28 mouse cellular contexts compared by ENCODE assay signal in the genomic region with DNA sequence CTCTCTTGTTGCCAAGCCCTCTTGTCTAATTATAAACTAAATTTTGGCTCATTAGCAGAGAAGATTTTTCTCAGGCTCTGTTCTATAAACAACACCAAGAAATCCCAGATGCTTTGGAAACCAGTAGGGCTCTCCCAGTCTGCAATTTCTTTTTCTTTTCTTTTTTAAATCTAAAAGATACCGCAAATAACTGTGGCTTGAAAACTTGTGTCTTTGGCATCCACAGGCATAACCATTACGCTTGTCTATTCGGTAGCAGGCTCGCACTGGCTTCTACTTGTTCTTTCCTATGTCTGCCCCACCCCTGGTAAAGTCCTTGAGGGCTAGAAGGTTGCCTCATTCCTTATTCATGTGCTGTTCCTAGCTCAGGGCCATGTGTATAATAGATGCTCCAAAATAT. TPM values are rescaled to one million over a fixed set of nuclear protein-coding genes. Genes with fewer than 3 reads are reported as not detected.
DNase-seq lines count a peak whose midpoint lies in the region; ATAC-seq and TF ChIP-seq lines count a peak whose summit lies in the region.
"Had no signal": no experiment of that assay in that cellular context is flagged by ENCODE, and none has a peak within 500 bp of the region (broad histone marks: within the 10 kb centered on the region; RNA-seq: fewer than 3 reads in every experiment).

No protein-coding gene starts in this region.

- TF ChIP-seq POLR2A in heart, adult 2 months (IDR thresholded peaks at IDR 0.05; ENCODE audit: insufficient read depth, low read depth, low read length): no peak

- no peak overlapping the region for H3K9ac ChIP-seq in heart, adult 2 months (ENCODE audit: low read depth, low read length)
- H3K9ac ChIP-seq in midbrain, embryonic 14.5 days (replicated peaks; ENCODE audit: low read length): no peak overlapping the region
- H3K9ac ChIP-seq: limb, embryonic 15.5 days; liver, embryonic 15.5 days had no signal

- no peaks in the 10 kb centered on the region for H3K27me3 ChIP-seq in heart, adult 2 months (ENCODE audit: control insufficient read depth, insufficient read depth, low read length)
- H3K27me3 ChIP-seq in midbrain, embryonic 14.5 days (ENCODE audit: control insufficient read depth, insufficient read depth, low read length): no peaks in the 10 kb centered on the region
- H3K27me3 ChIP-seq: CH12.LX; limb, embryonic 15.5 days; liver, embryonic 15.5 days had no signal

- 70% methylated on average over 4 of the region's 4 CpGs for WGBS in heart, adult 2 months
- 84% methylated on average over 4 of the region's 4 CpGs for WGBS in midbrain, embryonic 14.5 days

- peak; percentile 16 for DNase-seq in adrenal gland, postnatal 10 days
- DNase-seq in adrenal gland, adult 18-20 months (ENCODE audit: low spot score in 2 of 2): no peak
- peak; percentile 66 for DNase-seq in heart, adult 11 months
- no peak for DNase-seq in heart, adult 2 months
- peak; percentile 52 for DNase-seq in 3T3-L1 (ENCODE audit: low read depth, low spot score)
- DNase-seq in brain, embryonic 18.5 days (ENCODE audit: low read depth, low spot score): peak; percentile 37
- DNase-seq in midbrain, embryonic 14.5 days: no peak
- DNase-seq in heart, postnatal 10 days: no peak
- DNase-seq: cerebellum, adult 9-10 months; gastrocnemius, postnatal 25 days; kidney, postnatal 4 days; layer of hippocampus, adult 9-11 months; right cerebral cortex, adult 18-20 months; thymus, adult 18-20 months; thymus, postnatal 4 days had no signal

- TF ChIP-seq EP300 in heart, adult 2 months (IDR thresholded peaks at IDR 0.05; ENCODE audit: insufficient read depth, low read depth, low read length): no peak

- no peak for TF ChIP-seq CTCF in heart, adult 2 months (IDR thresholded peaks at IDR 0.05)

- no peak overlapping the region for H3K27ac ChIP-seq in heart, adult 2 months
- H3K27ac ChIP-seq in midbrain, embryonic 14.5 days (replicated peaks; ENCODE audit: low read depth, low read length): no peak overlapping the region
- H3K27ac ChIP-seq: limb, embryonic 15.5 days; liver, embryonic 15.5 days; macrophage; midbrain, embryonic 10.5 days had no signal

- no peaks in the 10 kb centered on the region for H3K4me1 ChIP-seq in heart, adult 2 months (ENCODE audit: control insufficient read depth, insufficient read depth, low read length)
- no peaks in the 10 kb centered on the region for H3K4me1 ChIP-seq in midbrain, embryonic 14.5 days (ENCODE audit: control insufficient read depth, insufficient read depth, low read length)
- H3K4me1 ChIP-seq: limb, embryonic 15.5 days; liver, embryonic 15.5 days; midbrain, embryonic 10.5 days had no signal

- intact Hi-C loops in heart, adult 2 months (cut with DNase I): no loop called here
- intact Hi-C loops in heart, postnatal 10 days (cut with DNase I): no loop called here

- no peaks in the 10 kb centered on the region for H3K79me2 ChIP-seq in heart, adult 2 months (replicated peaks; ENCODE audit: control insufficient read depth, insufficient read depth, low read length)

- H3K4me2 ChIP-seq in midbrain, embryonic 14.5 days (ENCODE audit: low read length): no peak overlapping the region
- H3K4me2 ChIP-seq: limb, embryonic 15.5 days; liver, embryonic 15.5 days had no signal

- H3K36me3 ChIP-seq in heart, adult 2 months (ENCODE audit: control insufficient read depth, insufficient read depth, low read length): no peaks in the 10 kb centered on the region
- no peaks in the 10 kb centered on the region for H3K36me3 ChIP-seq in midbrain, embryonic 14.5 days (ENCODE audit: control insufficient read depth, insufficient read depth, low read length)
- H3K36me3 ChIP-seq: limb, embryonic 15.5 days; liver, embryonic 15.5 days; midbrain, embryonic 10.5 days had no signal

- H3K9me3 ChIP-seq in midbrain, embryonic 14.5 days (ENCODE audit: control insufficient read depth, low read length): no peaks in the 10 kb centered on the region
- H3K9me3 ChIP-seq: limb, embryonic 15.5 days; liver, embryonic 15.5 days; midbrain, embryonic 10.5 days had no signal

- no peak for ATAC-seq in midbrain, embryonic 14.5 days (ENCODE audit: low FRiP score, low TSS enrichment)

- H3K4me3 ChIP-seq in heart, adult 2 months: no peak overlapping the region
- no peak overlapping the region for H3K4me3 ChIP-seq in midbrain, embryonic 14.5 days (replicated peaks; ENCODE audit: low read depth, low read length)
- H3K4me3 ChIP-seq: erythroblast, embryonic 14.5 days; limb, embryonic 15.5 days; liver, embryonic 15.5 days; midbrain, embryonic 10.5 days had no signal

RNA-seq across cellular contexts. Expression of gene Nr1h4, which starts 18.3 kb away (rescaled TPM):
- total RNA-seq in adrenal gland, postnatal 10 days (2021): 10 to 100 TPM; 14.5 to 19.2 TPM
- total RNA-seq in adrenal gland, adult 18-20 months (2021): 10 to 100 TPM in 1 of 2 experiments, 1 to 10 TPM in 1; 6.7 to 17.2 TPM
- under 1 TPM; 0.23 to 0.48 TPM for total RNA-seq in heart, adult 2 months (2021)
- 0.20 and 0.61 TPM in 2 replicates for polyA plus RNA-seq in heart, adult 2 months (2012; rRNA removed)
- not detected in 2 replicates for polyA plus RNA-seq in midbrain, embryonic 14.5 days (2014; fragmentation: Nextera tagmentation; extraction: Ambion mirVana)
- total RNA-seq in heart, postnatal 10 days (2021): 1 to 10 TPM in 1 of 2 experiments, under 1 TPM in 1; 0.72 to 1.1 TPM
- total RNA-seq: CH12.LX; common myeloid progenitor, adult 5-6 weeks; gastrocnemius, postnatal 25 days; left cerebral cortex, postnatal 36 days; MEL; monocyte, adult 5-6 weeks had no signal
- polyA plus RNA-seq: embryonic facial prominence, embryonic 11.5 days; erythroblast, embryonic 14.5 days; hindbrain, embryonic 11.5 days; macrophage; neural tube, embryonic 11.5 days had no signal

Comparison
In these comparisons a context has a peak if more than half of its experiments do, and no peak if none do; other contexts are left out.
1. DNase-seq: peak in adrenal gland, postnatal 10 days (single experiment), heart, adult 11 months (single experiment), 3T3-L1 (single experiment) and brain, embryonic 18.5 days (single experiment); none in adrenal gland, adult 18-20 months (0 of 2), heart, adult 2 months (0 of 2), midbrain, embryonic 14.5 days (single experiment) and heart, postnatal 10 days (0 of 2).